Mouse (Mus musculus) spleen, postnatal 14 days (tissue): ENCODE measurements around the gene Vmn1r196.
"Not testable (repeated sequence)": the region's sequence is repeated elsewhere in the genome, so short reads cannot be mapped to it uniquely, and the experiment has no call there.

ENCODE experiments used
- DNase-seq, 2 experiments: peaks; one replicate each; pipeline ENCODE4 v3.0.0; 2021 to 2022; ENCODE audit warnings: low spot score in 2 of 2

Gene Vmn1r196

DNA sequence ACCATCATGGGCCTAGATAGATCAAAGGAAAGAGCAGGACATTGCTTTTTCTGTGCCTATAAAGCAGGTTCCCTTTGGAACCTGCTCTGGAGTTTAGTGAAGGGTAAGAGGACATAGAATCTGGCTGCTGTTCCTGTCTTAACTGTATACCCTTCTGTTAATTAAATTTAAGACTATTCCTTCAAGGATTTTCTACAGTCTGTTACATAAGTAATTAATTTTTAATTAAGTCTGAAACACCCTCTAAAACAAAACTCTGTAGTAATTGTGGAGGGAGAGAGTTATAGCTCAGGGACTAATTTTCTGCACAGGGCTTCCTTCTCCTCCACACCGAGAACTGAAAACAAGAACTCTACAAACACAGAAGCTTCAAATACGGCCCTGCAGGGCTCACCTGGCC, at the start of gene Vmn1r196:
Vmn1r196 (plus strand) TSS at position 301 of the 400 bp plus-strand sequence.
- no peak for DNase-seq

DNA sequence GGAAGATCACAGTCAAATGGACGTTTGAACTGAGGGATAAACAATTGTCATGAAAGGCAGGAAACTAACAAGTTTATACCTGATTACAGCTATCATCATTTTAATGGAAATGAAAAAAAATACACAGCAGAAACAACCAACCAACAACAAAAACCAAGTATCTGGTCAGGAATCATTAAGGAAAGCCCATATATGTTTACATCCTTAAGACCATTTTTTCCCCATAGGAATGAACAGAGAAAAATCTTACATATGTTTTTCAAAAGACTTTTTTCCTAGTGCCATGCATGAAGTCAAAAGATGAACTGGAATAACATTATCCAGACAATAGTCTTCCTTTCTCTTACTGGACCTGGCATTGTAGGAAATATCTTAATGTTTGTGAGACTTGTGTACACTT, 45.8 kb upstream of the Vmn1r196 start, which contains the start of gene Vmn1r194:
Vmn1r194 (plus strand) TSS at position 301 of the 400 bp plus-strand sequence.
- no peak for DNase-seq

DNA sequence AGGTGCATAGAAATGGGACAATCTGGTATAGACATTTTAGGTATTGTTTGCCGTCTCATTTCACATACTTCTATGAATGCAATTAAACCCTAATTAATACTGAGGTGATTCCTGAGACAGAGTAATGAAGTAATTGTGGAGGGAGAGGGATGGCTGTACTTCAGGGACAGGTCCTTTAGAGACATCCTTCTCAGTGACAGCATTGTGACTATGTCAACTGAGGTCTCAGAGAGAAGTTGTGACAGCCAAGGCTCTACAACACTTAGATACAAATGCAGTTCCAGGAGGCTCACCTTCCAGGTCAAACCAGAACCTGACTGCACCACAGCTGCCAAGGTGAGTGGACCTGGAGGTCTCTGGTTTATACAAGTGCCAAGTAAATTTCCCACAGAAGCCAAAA, 19.5 kb upstream of the Vmn1r196 start, which contains the start of gene Vmn1r195:
Vmn1r195 (plus strand) TSS at position 301 of the 400 bp plus-strand sequence.
- DNase-seq: not testable (repeated sequence)

DNA sequence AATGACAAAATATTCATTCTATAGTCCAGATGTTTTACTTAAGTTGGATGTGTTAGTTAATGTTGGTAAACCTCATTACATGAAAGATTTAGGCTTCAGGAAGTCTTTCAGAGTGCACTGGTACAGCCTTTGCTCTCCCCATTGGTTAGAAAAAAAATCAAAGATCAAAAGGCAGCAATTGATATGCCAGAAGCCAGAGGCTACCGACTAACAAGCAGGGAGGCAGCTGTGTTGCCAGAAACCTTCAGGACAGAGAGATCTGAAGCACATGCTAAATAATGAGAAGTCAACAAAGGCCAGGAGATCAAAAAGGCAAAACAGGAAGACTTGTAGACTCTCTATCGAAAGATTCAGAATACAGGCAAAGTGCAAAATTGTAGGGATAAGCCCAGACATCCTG, 18.0 kb upstream of the Vmn1r196 start:
- no peak for DNase-seq

DNA sequence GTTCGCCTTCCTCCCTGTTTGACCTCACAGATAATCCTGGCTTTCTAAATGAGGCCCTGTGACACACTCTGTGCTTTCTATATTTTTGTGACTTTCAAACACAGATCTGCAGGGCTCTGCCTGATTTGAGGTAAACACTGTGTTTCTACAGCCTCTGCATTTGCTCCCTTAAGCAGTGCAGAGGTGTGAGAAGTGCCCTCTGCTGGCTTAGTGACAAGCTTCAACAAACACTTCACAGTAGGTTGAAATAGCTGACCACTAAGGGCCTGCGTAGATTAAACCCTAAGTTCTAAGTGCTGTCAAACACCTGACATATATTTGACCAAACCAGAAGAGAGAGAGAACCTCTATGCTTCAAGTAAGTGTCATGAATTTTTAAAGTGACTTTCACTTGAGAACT, 5.1 kb upstream of the Vmn1r196 start:
- no peak for DNase-seq

DNA sequence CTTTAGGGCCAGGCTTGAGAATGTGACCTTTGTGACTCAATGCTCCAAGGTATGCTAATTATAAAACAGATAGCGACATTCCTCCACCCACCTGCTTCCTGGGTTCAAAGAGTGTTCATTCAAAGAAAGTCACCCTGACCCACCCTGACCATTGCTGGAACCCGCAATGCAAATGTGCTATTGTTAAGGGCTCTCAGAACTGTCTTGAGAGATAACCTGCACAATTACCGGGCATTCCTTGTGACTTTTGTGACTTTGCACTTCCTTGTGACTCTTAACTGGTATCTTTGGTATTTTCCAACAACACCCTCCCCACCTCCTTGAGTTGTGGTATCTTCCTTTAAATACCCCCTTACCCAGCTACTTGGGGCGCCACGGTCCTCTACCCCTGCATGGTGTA, 18.4 kb downstream of the Vmn1r196 start:
- DNase-seq: not testable (repeated sequence)

DNA sequence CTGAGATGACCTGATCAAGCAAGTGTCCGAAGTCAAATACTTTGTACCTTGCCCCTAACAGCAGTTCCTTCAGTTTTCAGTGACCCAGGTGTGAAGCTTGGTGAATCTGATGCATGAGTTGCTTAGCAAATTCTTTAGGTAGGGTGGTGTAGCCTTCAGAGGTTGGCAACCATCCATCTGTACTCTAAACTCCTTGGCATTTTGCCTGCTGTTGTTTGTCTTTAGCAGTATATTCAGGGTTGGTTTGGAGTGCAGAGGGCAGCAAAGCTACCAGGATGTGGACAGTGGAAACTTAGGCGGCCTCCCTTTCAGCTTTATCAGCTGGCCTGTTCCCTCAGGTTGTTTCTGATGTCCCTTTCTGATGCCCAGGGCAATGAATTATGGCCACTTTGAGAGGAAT, 25.6 kb downstream of the Vmn1r196 start:
- DNase-seq: no peak

DNA sequence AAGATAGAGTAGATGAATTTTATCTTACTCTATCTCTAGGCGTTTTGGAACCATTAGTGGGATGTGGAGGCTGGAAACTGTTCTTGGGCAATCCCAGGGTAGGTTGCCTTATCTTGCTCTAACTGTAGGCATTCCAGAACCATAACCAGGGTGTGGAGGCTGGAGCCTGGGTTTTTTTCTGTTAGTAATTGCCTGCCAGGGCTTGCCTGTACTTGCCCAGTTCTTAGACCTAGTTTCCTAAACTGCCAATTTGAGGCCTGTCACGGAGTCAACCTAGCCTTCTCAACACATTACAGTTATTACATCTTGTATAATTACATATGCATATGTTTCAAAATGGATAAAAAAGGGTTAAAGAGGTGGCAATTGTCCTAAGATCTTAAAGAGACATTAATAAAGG, 27.6 kb downstream of the Vmn1r196 start:
- no peak for DNase-seq

DNA sequence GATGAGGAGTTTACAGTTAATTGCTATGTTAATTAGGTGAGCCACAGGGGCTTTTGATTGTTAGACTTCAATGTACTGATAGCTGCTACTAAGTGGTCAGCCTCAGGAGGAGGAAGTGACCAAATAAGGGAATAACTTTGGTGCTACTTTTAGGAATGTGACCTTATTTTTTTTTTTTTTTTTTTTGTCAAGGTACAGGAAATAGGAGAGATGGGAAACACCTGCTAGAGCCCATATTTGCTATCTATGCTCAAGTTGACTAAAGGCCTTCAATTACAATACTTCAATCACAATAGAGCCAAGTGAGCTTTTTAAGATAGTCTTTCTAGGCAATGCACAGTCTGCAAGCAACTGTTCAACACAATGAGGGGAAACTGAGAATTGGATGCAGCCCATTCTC, 30.4 kb downstream of the Vmn1r196 start:
- no peak for DNase-seq

DNA sequence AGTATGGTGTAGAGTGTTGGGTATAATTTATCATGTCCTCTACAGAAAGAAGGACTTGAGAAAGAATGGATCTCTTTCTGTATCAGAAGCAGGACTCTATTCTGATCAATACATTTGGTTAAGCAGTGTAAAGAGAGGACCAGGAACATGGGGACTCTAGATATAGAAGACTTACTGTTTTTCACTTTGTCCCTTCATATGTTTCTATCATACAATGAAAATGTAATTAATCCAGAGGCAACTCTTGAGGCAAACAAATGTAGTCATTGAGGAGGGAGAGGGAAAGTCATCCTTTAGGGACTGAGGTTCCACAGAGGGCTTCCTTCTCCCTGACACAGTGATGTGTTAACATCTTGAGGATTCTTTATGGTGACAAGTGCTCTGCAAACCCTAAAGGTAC, 34.6 kb downstream of the Vmn1r196 start, which contains the start of gene Vmn1r197:
Vmn1r197 (plus strand) TSS at position 301 of the 400 bp plus-strand sequence.
- no peak for DNase-seq

DNA sequence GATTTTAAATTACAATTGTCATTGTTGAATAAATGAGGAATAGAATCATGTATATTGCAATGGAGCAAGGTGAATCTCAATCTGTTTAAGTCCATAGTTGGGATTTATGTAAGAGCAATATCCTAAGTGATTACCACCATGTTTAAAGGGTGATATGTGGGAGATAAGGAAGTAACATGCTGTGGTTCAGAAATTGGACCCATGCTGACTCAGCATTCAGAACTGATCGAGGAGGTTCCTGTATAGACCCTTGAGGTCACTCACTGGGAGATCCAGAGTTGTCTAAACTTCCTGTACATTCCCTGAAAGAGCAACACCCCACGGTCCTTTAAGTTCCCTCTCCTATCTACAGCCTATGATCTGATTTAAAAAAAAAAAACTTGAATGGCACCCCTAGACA, 43.5 kb downstream of the Vmn1r196 start:
- no peak for DNase-seq

DNA sequence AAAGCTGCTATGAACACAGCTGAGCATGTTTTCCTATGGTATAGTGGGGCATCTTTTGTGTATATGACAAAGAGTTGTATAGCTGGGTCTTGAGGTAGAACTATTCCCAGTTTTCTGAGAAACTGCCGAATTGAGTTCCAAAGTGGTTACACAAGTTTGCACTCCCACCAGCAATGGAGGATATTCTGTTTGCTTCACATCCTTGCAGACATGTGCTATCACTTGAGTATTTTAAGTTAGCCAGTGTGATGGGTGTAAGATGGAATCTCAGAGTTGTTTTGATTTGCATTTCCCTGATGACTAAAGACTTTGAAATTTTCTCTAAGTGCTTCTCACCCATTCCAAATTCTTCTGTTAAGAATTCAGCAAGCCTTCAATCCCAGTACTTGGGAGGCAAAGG, 45.8 kb downstream of the Vmn1r196 start:
- no peak for DNase-seq
